Mouse (Mus musculus) C2C12 (cell line): ENCODE measurements around the gene Tnfrsf17.

ENCODE experiments used
- CTCF ChIP-seq: IDR thresholded peaks from one replicate; pipeline ENCODE4 v1.5.1; 2011; ENCODE audit not compliant: control insufficient read depth, insufficient read depth, insufficient read length
- FOSL1 ChIP-seq: IDR thresholded peaks from one replicate; pipeline ENCODE4 v1.8.0; 2011; ENCODE audit warnings: mild to moderate bottlenecking, low read length; ENCODE audit not compliant: poor library complexity, insufficient read depth, severe bottlenecking
- MAX ChIP-seq: IDR thresholded peaks from one replicate; pipeline ENCODE4 v1.6.1; 2011; ENCODE audit warnings: mild to moderate bottlenecking, control low read depth

GRCm38 (mm10) chr16:11303741-11304140 lies 9.9 kb upstream of the Tnfrsf17 start:
- TF ChIP-seq MAX: no peak
- no peak for TF ChIP-seq CTCF
- TF ChIP-seq FOSL1: no peak
